In genomic region chr6:139989597-139989996, GRCm38 (mm10) we compare ENCODE assay signal across 29 mouse cellular contexts. TPM values are rescaled to one million over a fixed set of nuclear protein-coding genes. Genes with fewer than 3 reads are reported as not detected.
DNase-seq lines count a peak whose midpoint lies in the region; ATAC-seq and TF ChIP-seq lines count a peak whose summit lies in the region.
"Had no signal": no experiment of that assay in that cellular context is flagged by ENCODE, and none has a peak within 500 bp of the region (broad histone marks: within the 10 kb centered on the region; RNA-seq: fewer than 3 reads in every experiment).

No protein-coding gene starts in this region.

- no peak for TF ChIP-seq POLR2A in liver, adult 2 months (IDR thresholded peaks at IDR 0.05; ENCODE audit: extremely low read depth, insufficient read depth, low read length)

- DNase-seq in forebrain, embryonic 14.5 days (ENCODE audit: low spot score) = no peak
- no peak for DNase-seq in hindbrain, embryonic 14.5 days (ENCODE audit: low spot score)
- DNase-seq in hindbrain, embryonic 11.5 days (ENCODE audit: low spot score) = no peak
- DNase-seq in liver, adult 2 months (ENCODE audit: extremely low read depth, low read depth, low spot score) = peak; percentile 51
- DNase-seq in liver, embryonic 11.5 days (ENCODE audit: low spot score) = no peak
- DNase-seq: adrenal gland, adult 8-10 months; adrenal gland, postnatal 14 days; adrenal gland, postnatal 36 days; B cell, adult 2 months; cerebellum, adult 11-12 months; cerebellum, adult 2 months; cerebellum, adult 9-10 months; cerebellum, postnatal 10 days; cerebellum, postnatal 25 days had no signal

- H3K9me3 ChIP-seq in forebrain, embryonic 13.5 days (replicated peaks) = no peaks in the 10 kb centered on the region
- H3K9me3 ChIP-seq in forebrain, embryonic 14.5 days (replicated peaks; ENCODE audit: control insufficient read depth, low read length) = no peaks in the 10 kb centered on the region
- 0 out of 2 replicates have a peak, but pooled peaks cover 2% of the 10 kb centered on the region for H3K9me3 ChIP-seq in hindbrain, embryonic 14.5 days (ENCODE audit: control insufficient read depth, low read length)
- no peaks in the 10 kb centered on the region for H3K9me3 ChIP-seq in hindbrain, embryonic 11.5 days (ENCODE audit: control insufficient read depth, low read length)
- no peaks in the 10 kb centered on the region for H3K9me3 ChIP-seq in liver, embryonic 11.5 days (ENCODE audit: control insufficient read depth, low read length)
- H3K9me3 ChIP-seq in megakaryocyte, embryonic 14.5 days = peaks cover 22% of the 10 kb centered on the region; the same call in 1 of the 2 replicates
- H3K9me3 ChIP-seq: embryonic facial prominence, embryonic 10.5 days; embryonic facial prominence, embryonic 12.5 days had no signal

- no peaks in the 10 kb centered on the region for H3K79me2 ChIP-seq in liver, adult 2 months (ENCODE audit: control insufficient read depth, insufficient read depth, low read length)

- 92% methylated on average over 10 of the region's 10 CpGs for WGBS in forebrain, embryonic 13.5 days
- WGBS in forebrain, embryonic 14.5 days = 90% methylated on average over 10 of the region's 10 CpGs
- 92% methylated on average over 10 of the region's 10 CpGs for WGBS in hindbrain, embryonic 14.5 days
- 85% methylated on average over 10 of the region's 10 CpGs for WGBS in hindbrain, embryonic 11.5 days
- 60% methylated on average over 10 of the region's 10 CpGs for WGBS in liver, adult 2 months
- WGBS in liver, embryonic 11.5 days = 81% methylated on average over 10 of the region's 10 CpGs

- no peaks in the 10 kb centered on the region for H3K27me3 ChIP-seq in forebrain, embryonic 13.5 days
- no peaks in the 10 kb centered on the region for H3K27me3 ChIP-seq in forebrain, embryonic 14.5 days (replicated peaks; ENCODE audit: control insufficient read depth, insufficient read depth, low read length)
- no peaks in the 10 kb centered on the region for H3K27me3 ChIP-seq in hindbrain, embryonic 14.5 days (ENCODE audit: control insufficient read depth, insufficient read depth, low read length)
- no peaks in the 10 kb centered on the region for H3K27me3 ChIP-seq in hindbrain, embryonic 11.5 days (ENCODE audit: control insufficient read depth, insufficient read depth, low read length)
- no peaks in the 10 kb centered on the region for H3K27me3 ChIP-seq in liver, adult 2 months (ENCODE audit: control insufficient read depth, insufficient read depth, low read length)
- no peaks in the 10 kb centered on the region for H3K27me3 ChIP-seq in liver, embryonic 11.5 days (replicated peaks; ENCODE audit: control insufficient read depth, insufficient read depth, low read length)
- no peaks in the 10 kb centered on the region for H3K27me3 ChIP-seq in megakaryocyte, embryonic 14.5 days (replicated peaks)
- H3K27me3 ChIP-seq: CH12.LX; embryonic facial prominence, embryonic 12.5 days; Patski had no signal

- ATAC-seq in forebrain, embryonic 13.5 days = no peak
- ATAC-seq in forebrain, embryonic 14.5 days = no peak
- no peak for ATAC-seq in hindbrain, embryonic 14.5 days (ENCODE audit: low FRiP score)
- ATAC-seq in hindbrain, embryonic 11.5 days (ENCODE audit: low FRiP score) = no peak
- no peak for ATAC-seq in liver, embryonic 11.5 days (replicated peaks; ENCODE audit: low FRiP score)
- no peak for ATAC-seq in megakaryocyte, adult 5-6 weeks (ENCODE audit: poor library complexity, severe bottlenecking)
- ATAC-seq: activated CD4-positive, CD25-positive, alpha-beta regulatory T cell, adult 4 months; CD4-positive, CD25-positive, alpha-beta regulatory T cell, adult 4 months; Patski had no signal

- H3K36me3 ChIP-seq in forebrain, embryonic 13.5 days (ENCODE audit: poor library complexity, severe bottlenecking) = no peaks in the 10 kb centered on the region
- no peaks in the 10 kb centered on the region for H3K36me3 ChIP-seq in forebrain, embryonic 14.5 days (ENCODE audit: control insufficient read depth, insufficient read depth, low read length)
- H3K36me3 ChIP-seq in hindbrain, embryonic 14.5 days (replicated peaks; ENCODE audit: control insufficient read depth, insufficient read depth) = no peaks in the 10 kb centered on the region
- H3K36me3 ChIP-seq in hindbrain, embryonic 11.5 days (ENCODE audit: control insufficient read depth, insufficient read depth, low read length) = no peaks in the 10 kb centered on the region
- H3K36me3 ChIP-seq in liver, adult 2 months (ENCODE audit: control insufficient read depth, insufficient read depth, low read length) = no peaks in the 10 kb centered on the region
- no peaks in the 10 kb centered on the region for H3K36me3 ChIP-seq in liver, embryonic 11.5 days (ENCODE audit: control insufficient read depth, insufficient read depth, low read length)
- no peaks in the 10 kb centered on the region for H3K36me3 ChIP-seq in megakaryocyte, embryonic 14.5 days (replicated peaks; ENCODE audit: low read length)
- H3K36me3 ChIP-seq: embryonic facial prominence, embryonic 10.5 days; embryonic facial prominence, embryonic 12.5 days; G1E had no signal

- no peak overlapping the region for H3K4me3 ChIP-seq in forebrain, embryonic 13.5 days
- no peak overlapping the region for H3K4me3 ChIP-seq in forebrain, embryonic 14.5 days (ENCODE audit: low read depth, low read length)
- H3K4me3 ChIP-seq in hindbrain, embryonic 14.5 days (replicated peaks; ENCODE audit: low read length) = no peak overlapping the region
- H3K4me3 ChIP-seq in hindbrain, embryonic 11.5 days (ENCODE audit: low read depth, low read length) = no peak overlapping the region
- no peak overlapping the region for H3K4me3 ChIP-seq in liver, adult 2 months (ENCODE audit: insufficient read depth, low read depth, low read length)
- no peak overlapping the region for H3K4me3 ChIP-seq in liver, embryonic 11.5 days (ENCODE audit: low read depth, low read length)
- peak overlapping the region; percentile 64 for H3K4me3 ChIP-seq in megakaryocyte, embryonic 14.5 days (replicated peaks)
- H3K4me3 ChIP-seq: embryonic facial prominence, embryonic 10.5 days; embryonic facial prominence, embryonic 12.5 days had no signal

- H3K4me1 ChIP-seq in forebrain, embryonic 13.5 days = 0 out of 2 replicates have a peak, but pooled peaks cover 8% of the 10 kb centered on the region
- no peaks in the 10 kb centered on the region for H3K4me1 ChIP-seq in forebrain, embryonic 14.5 days (ENCODE audit: control insufficient read depth, insufficient read depth, low read length)
- 0 out of 2 replicates have a peak, but pooled peaks cover 3% of the 10 kb centered on the region for H3K4me1 ChIP-seq in hindbrain, embryonic 14.5 days (replicated peaks; ENCODE audit: control insufficient read depth, insufficient read depth, low read length)
- H3K4me1 ChIP-seq in hindbrain, embryonic 11.5 days (replicated peaks; ENCODE audit: control insufficient read depth, insufficient read depth, low read length) = no peaks in the 10 kb centered on the region
- H3K4me1 ChIP-seq in liver, adult 2 months (ENCODE audit: control insufficient read depth, insufficient read depth, low read length) = no peaks in the 10 kb centered on the region
- H3K4me1 ChIP-seq in liver, embryonic 11.5 days (replicated peaks; ENCODE audit: control insufficient read depth, insufficient read depth, low read length) = no peaks in the 10 kb centered on the region
- no peaks in the 10 kb centered on the region for H3K4me1 ChIP-seq in megakaryocyte, embryonic 14.5 days
- H3K4me1 ChIP-seq: embryonic facial prominence, embryonic 10.5 days; embryonic facial prominence, embryonic 12.5 days had no signal

- 0 out of 2 replicates have a peak overlapping the region, but pooled peaks have one; percentile 25 for H3K27ac ChIP-seq in forebrain, embryonic 13.5 days
- no peak overlapping the region for H3K27ac ChIP-seq in forebrain, embryonic 14.5 days (ENCODE audit: low read depth, low read length)
- peak overlapping the region; percentile 26; the same call in 1 of the 2 replicates for H3K27ac ChIP-seq in hindbrain, embryonic 14.5 days
- no peak overlapping the region for H3K27ac ChIP-seq in hindbrain, embryonic 11.5 days (ENCODE audit: low read depth, low read length)
- no peak overlapping the region for H3K27ac ChIP-seq in liver, adult 2 months (replicated peaks; ENCODE audit: insufficient read depth, low read depth, low read length)
- no peak overlapping the region for H3K27ac ChIP-seq in liver, embryonic 11.5 days (ENCODE audit: low read depth, low read length)
- H3K27ac ChIP-seq: embryonic facial prominence, embryonic 10.5 days; embryonic facial prominence, embryonic 12.5 days had no signal

- H3K4me2 ChIP-seq in forebrain, embryonic 13.5 days = no peak overlapping the region
- no peak overlapping the region for H3K4me2 ChIP-seq in forebrain, embryonic 14.5 days (ENCODE audit: low read length)
- H3K4me2 ChIP-seq in hindbrain, embryonic 14.5 days (replicated peaks) = no peak overlapping the region
- H3K4me2 ChIP-seq in hindbrain, embryonic 11.5 days (replicated peaks; ENCODE audit: low read depth, low read length) = no peak overlapping the region
- no peak overlapping the region for H3K4me2 ChIP-seq in liver, embryonic 11.5 days
- H3K4me2 ChIP-seq: embryonic facial prominence, embryonic 12.5 days had no signal

- TF ChIP-seq CTCF in liver, adult 2 months (IDR thresholded peaks at IDR 0.05; ENCODE audit: low read depth, low read length) = no peak

- H3K9ac ChIP-seq in forebrain, embryonic 13.5 days = no peak overlapping the region
- no peak overlapping the region for H3K9ac ChIP-seq in forebrain, embryonic 14.5 days (ENCODE audit: low read length)
- no peak overlapping the region for H3K9ac ChIP-seq in hindbrain, embryonic 14.5 days
- H3K9ac ChIP-seq in hindbrain, embryonic 11.5 days (ENCODE audit: low read depth, low read length) = no peak overlapping the region
- H3K9ac ChIP-seq in liver, adult 2 months (ENCODE audit: low read depth, low read length) = no peak overlapping the region
- no peak overlapping the region for H3K9ac ChIP-seq in liver, embryonic 11.5 days (ENCODE audit: low read depth, low read length)
- H3K9ac ChIP-seq: embryonic facial prominence, embryonic 12.5 days had no signal

RNA-seq across cellular contexts. Expression of gene Capza3, which starts 51.5 kb away (rescaled TPM):
- not detected in 2 replicates for polyA plus RNA-seq in forebrain, embryonic 13.5 days (2015; fragmentation: Nextera tagmentation; extraction: Ambion mirVana)
- polyA plus RNA-seq in forebrain, embryonic 14.5 days (2014; fragmentation: Nextera tagmentation; extraction: Ambion mirVana) = not detected in 2 replicates
- polyA plus RNA-seq in hindbrain, embryonic 14.5 days (2014; fragmentation: Nextera tagmentation; extraction: Ambion mirVana) = not detected in 2 replicates
- not detected in 2 replicates for polyA plus RNA-seq in hindbrain, embryonic 11.5 days (2014; fragmentation: Nextera tagmentation; extraction: Ambion mirVana)
- not detected in 2 replicates for total RNA-seq in liver, adult 2 months (2014; rRNA removed)
- not detected in 2 replicates for polyA plus RNA-seq in liver, adult 2 months (2012; rRNA removed)
- not detected in 2 replicates for polyA plus RNA-seq in liver, embryonic 11.5 days (2014; fragmentation: Nextera tagmentation; extraction: Ambion mirVana)
- 0.22 TPM in 1 of 2 replicates, not detected in the other for polyA plus RNA-seq in megakaryocyte, embryonic 14.5 days (2012; ENCODE audit: insufficient read depth, low replicate concordance)
- total RNA-seq in megakaryocyte, adult 5-6 weeks (2015) = not detected in 2 replicates
- total RNA-seq in megakaryocyte, adult 5-6 weeks (2017) = not detected in 2 replicates
- total RNA-seq: adrenal gland, adult 18-20 months; adrenal gland, adult 8-10 months; adrenal gland, postnatal 14 days; adrenal gland, postnatal 36 days; CH12.LX; G1E had no signal
- polyA plus RNA-seq: activated CD4-positive, CD25-positive, alpha-beta regulatory T cell, adult 4 months; CD4-positive, CD25-positive, alpha-beta regulatory T cell, adult 4 months; cerebellum, adult 2 months; cortical plate, adult 2 months; embryonic facial prominence, embryonic 10.5 days; embryonic facial prominence, embryonic 12.5 days; embryonic facial prominence, embryonic 14.5 days; forebrain, embryonic 11.5 days; forebrain, embryonic 16.5 days; G1E; Patski had no signal

RNA-seq across cellular contexts. Expression of gene Plcz1, which starts 51.7 kb away (rescaled TPM):
- not detected in 2 replicates for polyA plus RNA-seq in forebrain, embryonic 13.5 days (2015; fragmentation: Nextera tagmentation; extraction: Ambion mirVana)
- 0.18 and 0.51 TPM in 2 replicates for polyA plus RNA-seq in forebrain, embryonic 14.5 days (2014; fragmentation: Nextera tagmentation; extraction: Ambion mirVana)
- polyA plus RNA-seq in hindbrain, embryonic 14.5 days (2014; fragmentation: Nextera tagmentation; extraction: Ambion mirVana) = 0.19 and 0.25 TPM in 2 replicates
- not detected in 2 replicates for polyA plus RNA-seq in hindbrain, embryonic 11.5 days (2014; fragmentation: Nextera tagmentation; extraction: Ambion mirVana)
- total RNA-seq in liver, adult 2 months (2014; rRNA removed) = not detected in 2 replicates
- polyA plus RNA-seq in liver, adult 2 months (2012; rRNA removed) = not detected in 2 replicates
- polyA plus RNA-seq in liver, embryonic 11.5 days (2014; fragmentation: Nextera tagmentation; extraction: Ambion mirVana) = not detected in 2 replicates
- polyA plus RNA-seq in megakaryocyte, embryonic 14.5 days (2012; ENCODE audit: insufficient read depth, low replicate concordance) = not detected in 2 replicates
- total RNA-seq in megakaryocyte, adult 5-6 weeks (2015) = not detected in 2 replicates
- not detected in 2 replicates for total RNA-seq in megakaryocyte, adult 5-6 weeks (2017)
- total RNA-seq: adrenal gland, adult 18-20 months; adrenal gland, adult 8-10 months; adrenal gland, postnatal 14 days; adrenal gland, postnatal 36 days; CH12.LX; G1E had no signal
- polyA plus RNA-seq: activated CD4-positive, CD25-positive, alpha-beta regulatory T cell, adult 4 months; CD4-positive, CD25-positive, alpha-beta regulatory T cell, adult 4 months; embryonic facial prominence, embryonic 10.5 days; embryonic facial prominence, embryonic 12.5 days; forebrain, embryonic 11.5 days; G1E; Patski had no signal

Comparison
In these comparisons a context has a peak if more than half of its experiments do, and no peak if none do; other contexts are left out.
1. H3K27ac ChIP-seq: peak in forebrain, embryonic 13.5 days (single experiment) and hindbrain, embryonic 14.5 days (single experiment); none in forebrain, embryonic 14.5 days (single experiment), hindbrain, embryonic 11.5 days (single experiment), liver, adult 2 months (single experiment) and liver, embryonic 11.5 days (single experiment).